Mouse (Mus musculus): ENCODE measurements around the gene Slc30a1.

Gene Slc30a1

DNA sequence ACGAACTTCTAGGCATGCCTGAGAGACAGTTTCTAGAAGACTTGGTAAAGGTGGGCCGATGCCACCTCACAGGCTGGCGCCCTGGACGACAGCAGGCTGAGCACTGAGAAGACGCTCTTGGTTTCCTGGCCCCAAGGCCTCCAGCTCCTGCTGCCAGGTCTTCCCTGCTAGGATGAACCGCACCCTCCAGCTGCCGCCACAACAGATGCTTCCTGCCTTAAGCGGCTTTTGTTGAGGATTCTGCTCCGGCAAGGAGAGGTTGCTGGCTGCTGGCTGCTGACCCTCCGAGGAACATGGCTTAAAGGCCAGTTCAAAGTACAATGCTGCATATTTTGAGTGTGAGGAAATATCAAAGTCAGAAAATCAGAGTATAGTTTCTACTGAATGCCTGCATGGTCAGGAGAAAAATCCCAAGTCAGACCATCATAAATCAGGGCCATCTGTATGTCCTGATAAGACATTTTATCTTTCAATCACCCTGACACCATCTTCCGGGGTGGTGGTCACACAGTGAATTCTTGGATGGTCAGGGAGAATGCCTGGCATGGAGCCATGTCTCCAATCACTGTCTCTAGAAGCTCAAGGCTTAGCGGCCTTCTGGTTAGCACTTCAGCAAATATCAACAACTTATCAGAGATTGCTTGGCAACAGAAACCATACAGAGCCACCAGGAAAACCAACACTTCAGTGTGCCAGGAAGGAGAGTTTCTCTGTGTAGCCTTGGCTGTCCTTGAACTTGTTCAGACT, 9.6 kb upstream of the Slc30a1 start:
- no peak for DNase-seq (ENCODE audit: low spot score in 2 of 2)

DNA sequence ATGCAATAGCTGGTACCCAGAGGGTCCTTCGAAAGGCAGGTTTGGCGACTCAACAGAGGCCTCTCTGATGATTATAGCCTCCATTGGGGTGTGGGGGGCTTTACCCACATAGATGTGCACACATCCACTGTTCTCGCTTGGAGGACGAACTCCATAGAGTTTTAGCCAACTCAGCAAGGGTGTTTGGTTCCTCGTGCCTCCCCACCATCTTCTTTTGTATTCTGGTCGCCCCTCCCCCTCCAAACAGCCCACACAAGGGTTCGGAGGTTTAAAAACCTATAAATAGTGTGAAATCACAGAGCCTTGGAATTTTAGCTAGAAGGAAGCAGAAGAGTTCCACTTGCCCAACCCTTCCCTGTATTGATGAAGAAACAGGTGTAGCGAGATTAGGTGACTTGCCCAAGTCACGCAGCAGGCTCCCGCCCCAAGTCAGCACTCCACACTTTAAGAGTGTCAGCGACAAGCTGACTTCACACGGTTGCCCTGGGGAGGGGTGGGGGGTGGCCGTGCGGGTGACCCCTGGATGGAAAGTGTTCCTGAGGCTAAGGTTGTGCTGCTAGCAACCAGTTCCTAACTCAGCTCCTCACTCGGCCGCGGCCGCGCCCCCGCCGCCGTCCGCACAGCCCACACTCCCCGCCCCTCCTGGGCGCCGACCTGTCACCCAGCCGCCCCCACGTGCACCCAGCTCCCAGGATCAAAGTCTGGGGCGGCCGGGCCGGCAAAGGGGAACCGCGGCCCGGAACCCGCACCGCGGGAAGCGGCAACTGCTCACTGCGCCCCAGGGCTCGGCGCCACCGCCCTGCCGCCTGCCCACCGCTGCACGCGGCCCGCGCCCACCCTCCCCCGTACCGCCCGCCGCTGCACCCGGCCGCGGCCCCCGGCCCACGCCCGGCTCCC, 682 bp upstream of the Slc30a1 start:
- peak; percentile 24 to 44 for DNase-seq (ENCODE audit: low spot score in 2 of 2)

DNA sequence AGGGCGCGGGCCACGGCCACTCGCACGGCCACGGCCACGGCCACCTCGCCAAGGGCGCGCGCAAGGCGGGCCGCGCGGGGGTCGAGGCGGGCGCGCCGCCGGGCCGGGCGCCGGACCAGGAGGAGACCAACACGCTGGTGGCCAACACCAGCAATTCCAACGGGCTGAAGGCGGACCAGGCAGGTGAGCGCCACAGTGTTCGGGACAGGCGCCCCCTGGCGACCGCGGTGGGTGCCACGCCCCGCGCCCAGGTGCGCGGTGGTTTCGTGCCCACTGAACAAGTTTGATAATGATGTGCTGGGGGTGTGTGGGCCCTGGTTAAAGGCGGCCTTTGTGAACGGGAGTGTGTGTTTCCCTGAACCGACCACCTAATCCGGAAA, 854 bp downstream of the Slc30a1 start:
- DNase-seq (ENCODE audit: low spot score in 2 of 2): peak; percentile 67 to 73

DNA sequence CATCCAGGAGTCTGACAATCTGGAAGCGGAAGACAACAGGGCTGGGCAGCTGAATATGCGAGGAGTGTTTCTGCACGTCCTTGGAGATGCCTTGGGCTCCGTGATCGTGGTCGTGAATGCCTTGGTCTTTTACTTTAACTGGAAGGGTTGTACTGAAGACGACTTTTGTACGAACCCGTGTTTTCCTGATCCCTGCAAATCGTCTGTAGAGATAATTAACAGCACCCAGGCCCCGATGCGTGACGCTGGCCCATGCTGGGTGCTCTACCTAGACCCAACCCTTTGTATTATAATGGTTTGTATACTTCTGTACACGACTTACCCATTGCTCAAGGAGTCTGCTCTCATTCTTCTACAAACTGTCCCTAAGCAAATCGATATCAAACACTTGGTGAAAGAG, 2.3 kb downstream of the Slc30a1 start:
- no peak for DNase-seq (ENCODE audit: low spot score in 2 of 2)

DNA sequence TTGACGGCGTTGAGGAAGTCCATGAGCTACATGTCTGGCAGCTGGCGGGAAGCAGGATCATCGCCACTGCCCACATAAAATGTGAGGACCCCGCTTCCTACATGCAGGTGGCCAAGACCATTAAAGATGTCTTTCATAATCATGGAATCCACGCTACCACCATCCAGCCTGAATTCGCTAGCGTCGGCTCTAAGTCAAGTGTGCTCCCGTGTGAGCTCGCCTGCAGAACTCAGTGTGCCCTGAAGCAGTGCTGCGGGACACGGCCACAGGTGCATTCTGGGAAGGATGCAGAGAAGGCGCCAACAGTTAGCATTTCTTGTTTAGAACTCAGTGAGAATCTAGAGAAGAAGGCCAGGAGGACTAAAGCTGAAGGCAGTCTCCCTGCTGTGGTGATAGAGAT, 2.7 kb downstream of the Slc30a1 start:
- no peak for DNase-seq (ENCODE audit: low spot score in 2 of 2)

DNA sequence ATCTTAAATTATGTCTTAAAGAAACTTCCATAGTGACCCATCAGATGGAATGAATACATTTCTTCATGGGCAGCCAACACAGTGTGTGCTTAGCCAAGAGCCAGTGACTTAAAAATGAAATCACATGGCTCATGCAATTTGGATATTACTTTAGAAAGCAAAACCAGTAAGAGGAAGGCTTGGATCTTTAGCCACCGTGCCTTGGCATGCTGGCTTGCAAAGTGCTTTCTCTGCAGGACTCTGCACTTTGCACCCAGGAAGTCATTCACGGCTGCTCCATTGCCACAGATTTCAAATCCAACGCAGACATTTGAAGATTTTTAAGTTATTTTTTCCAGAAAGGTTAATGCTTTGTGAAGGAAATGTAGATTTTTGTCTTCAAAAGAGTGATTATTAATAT, 4.1 kb downstream of the Slc30a1 start:
- no peak for DNase-seq (ENCODE audit: low spot score in 2 of 2)

DNA sequence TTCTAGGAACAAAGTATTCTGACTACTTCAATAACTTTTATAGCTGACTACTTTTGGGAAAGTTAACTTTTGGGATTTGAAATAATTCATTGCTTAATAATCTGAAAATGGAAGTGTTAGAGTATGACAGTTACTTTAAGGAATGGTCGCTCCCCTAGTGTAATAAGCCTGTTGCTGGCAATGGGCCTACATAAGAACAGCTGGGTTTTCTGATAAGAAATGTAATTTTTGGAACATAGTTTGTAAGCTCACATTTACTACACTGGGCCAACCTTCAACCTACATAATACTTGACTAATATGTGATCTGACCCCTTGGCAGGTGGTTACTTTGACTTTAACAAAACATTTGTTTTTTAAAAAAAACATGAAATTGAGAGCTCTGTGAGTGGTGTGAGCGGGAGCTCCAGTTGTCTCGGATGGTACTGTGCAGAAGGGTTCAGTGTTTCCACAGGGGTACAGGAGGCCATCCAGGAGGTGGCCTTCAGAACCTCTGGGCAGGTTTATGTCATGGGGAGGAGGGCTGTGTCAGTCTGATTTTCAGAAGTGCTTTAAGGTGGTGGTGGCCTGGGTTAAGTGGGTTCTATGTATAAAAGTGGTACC, 4.6 kb downstream of the Slc30a1 start:
- DNase-seq (ENCODE audit: low spot score in 2 of 2): no peak

DNA sequence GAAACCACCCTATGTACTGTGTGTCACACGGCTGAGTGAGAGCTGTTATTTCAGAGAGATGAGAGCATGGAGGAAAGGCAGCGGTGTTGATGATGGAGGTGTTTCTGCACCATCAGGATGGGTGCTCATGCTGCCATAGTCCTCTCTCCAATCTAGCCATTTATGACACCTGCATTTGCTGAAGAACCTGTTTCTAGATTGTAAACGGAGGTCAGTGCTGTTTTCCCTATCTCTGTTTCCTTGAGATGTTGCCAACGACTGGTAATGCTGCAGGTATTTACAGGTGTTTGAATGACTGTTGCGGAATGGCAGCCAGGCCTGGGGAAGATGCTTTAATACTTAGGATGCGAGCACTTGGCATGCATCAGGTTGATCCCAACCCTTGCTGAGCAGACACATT, 8.1 kb downstream of the Slc30a1 start:
- no peak for DNase-seq (ENCODE audit: low spot score in 2 of 2)

DNA sequence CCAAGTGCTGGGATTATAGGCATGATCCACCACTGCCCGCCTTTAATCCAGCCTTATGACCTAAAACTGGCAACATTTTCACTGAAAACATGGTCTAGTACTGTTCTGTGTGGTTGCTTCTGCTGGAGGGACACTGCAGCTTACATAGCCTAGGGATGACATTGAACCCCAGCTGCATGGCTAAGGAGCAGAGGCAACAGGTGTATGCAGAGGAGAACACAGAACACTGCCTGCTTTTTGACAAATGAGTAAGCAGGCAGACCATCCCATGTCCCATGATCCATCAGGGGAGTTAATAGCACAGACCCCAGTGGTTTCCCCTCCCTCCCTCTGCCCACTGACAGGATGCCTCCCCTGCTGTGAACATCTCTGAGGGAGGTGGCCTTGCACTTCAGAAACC, 9.0 kb downstream of the Slc30a1 start:
- DNase-seq (ENCODE audit: low spot score in 2 of 2): no peak

DNA sequence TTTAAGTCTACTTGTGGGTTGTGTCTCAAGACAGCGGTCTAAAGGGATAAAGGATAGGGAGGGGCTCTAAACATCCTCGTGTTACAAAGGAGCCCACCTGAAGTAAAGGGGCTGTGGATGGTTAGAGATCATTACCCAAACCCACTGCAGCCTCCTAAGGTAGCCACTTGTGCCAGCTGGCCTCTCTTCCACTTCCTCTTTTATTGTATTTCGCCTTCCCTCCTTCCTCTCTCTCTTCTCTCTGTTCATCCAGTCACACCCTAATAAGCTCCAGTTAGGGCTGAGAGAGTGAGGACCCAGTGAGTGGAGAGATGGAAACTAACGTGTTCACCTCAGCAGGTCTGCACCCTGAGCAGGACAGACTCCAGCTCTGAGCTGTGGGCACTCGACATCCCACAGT, 10.3 kb downstream of the Slc30a1 start:
- no peak for DNase-seq (ENCODE audit: low spot score in 2 of 2)

DNA sequence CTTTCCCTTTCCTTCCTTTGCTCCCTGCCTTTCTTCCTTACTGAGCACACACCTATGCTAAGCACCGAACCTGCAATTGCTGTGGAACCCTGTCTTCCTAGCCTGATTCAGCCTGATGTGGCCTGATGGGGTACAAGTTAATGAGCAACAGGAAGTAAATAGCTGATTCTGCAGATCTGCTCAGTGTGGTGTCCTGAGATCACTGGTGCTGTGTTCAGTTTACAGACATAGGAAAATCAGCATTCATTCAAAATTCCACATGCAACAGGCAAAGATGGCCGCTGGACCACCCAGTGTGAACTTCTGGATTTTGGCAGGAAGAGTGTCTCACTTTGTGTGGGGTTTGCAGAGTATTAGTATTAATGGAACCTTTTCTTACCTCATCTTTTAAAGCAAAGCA, 12.8 kb downstream of the Slc30a1 start:
- no peak for DNase-seq (ENCODE audit: low spot score in 2 of 2)

DNA sequence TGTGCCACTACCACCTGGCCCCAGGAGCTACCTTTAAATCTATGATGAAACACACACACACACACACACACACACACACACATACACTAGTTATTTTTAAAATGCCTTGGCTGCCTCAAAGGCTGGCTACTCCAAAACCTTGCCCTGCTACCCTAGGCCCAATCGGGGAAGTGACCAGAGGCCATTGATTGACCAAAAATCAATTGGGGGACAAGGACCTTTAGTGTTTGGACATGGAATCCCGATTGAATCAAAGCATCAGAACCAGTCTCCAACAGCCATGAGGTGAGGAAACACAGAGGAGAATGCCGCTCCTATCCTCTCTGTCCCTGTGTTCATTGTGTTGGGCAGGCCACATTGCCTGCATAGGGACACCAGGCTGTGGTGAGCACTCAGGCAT, 15.1 kb downstream of the Slc30a1 start:
- DNase-seq (ENCODE audit: low spot score in 2 of 2): no peak

DNA sequence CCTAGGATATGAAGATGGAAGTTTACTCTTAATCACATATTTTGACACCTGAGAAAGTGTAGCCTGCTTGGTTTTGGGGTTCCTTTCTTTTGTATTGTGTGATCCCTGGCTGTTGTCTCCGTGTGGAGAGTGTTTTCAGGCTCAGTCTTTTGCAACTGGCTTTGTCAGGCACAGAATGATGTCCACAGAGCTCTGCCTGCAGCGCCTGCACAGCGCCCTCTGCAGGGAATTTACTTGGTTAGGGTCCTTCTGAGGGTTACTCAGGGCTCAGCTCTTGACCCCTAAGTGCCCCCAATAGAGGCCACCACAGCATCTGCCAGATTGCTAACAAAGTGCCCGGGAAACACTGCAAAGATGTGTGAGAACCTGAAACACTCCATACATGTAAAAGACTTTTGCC, 18.9 kb downstream of the Slc30a1 start:
- no peak for DNase-seq (ENCODE audit: low spot score in 2 of 2)

DNA sequence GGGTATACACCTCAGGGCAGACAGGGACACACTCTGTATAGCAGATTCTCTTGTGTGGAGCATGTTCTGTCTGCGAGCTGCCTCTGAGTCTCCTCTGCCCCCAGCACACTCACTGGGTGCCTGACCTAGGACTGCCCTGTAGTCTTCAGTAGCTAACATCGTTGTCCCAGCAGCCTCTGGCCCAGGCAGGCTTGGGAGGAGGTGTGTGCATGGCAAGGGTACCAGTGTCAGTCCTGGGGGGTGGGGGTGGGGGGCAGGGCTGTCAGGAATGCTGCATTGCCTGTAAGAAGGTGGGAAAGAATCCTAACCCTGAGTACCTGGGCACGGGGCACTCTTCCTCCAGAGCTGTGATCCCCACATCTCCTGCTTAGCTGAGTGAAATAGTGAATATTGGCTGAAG, 20.1 kb downstream of the Slc30a1 start:
- DNase-seq (ENCODE audit: low spot score in 2 of 2): no peak

DNA sequence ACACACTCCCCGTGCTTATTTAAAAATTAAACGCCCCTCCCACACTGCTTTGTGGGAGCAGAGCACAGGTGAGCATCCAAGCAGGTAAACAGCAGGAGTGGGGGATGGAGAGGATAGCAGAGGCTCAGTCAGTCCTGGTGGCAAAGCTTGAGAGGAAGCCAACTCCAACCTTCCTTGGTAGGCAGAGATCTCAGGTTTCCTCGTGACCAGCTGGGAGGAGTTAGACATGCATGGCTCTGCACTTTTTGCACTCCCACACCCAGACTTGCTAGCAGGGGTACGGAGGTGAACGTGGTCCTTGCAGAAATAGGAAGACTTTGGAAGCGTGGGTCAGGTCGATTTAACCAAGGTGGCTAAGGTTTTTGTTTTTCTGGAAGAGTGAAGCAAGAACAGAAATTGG, 21.8 kb downstream of the Slc30a1 start:
- DNase-seq (ENCODE audit: low spot score in 2 of 2): no peak

DNA sequence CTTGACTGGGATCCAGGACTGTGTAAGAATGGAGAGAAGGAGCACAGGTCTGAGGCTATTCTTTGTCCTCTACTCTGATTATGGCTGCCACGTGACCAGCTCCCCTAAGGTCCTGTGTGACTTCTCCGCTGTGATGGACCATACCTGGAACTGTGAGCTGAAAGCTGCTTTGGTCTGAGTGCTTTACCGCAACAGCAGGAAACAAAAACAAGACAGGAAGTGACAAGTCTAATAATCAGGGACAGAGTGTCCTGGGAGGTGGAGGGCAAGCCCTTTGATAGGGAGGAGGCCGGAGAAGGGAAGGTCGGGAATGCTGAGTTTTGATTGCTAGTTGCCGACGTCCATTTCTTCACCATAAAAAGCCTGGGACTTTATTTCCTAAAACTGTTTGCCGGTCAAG, 22.5 kb downstream of the Slc30a1 start:
- DNase-seq (ENCODE audit: low spot score in 2 of 2): no peak

DNA sequence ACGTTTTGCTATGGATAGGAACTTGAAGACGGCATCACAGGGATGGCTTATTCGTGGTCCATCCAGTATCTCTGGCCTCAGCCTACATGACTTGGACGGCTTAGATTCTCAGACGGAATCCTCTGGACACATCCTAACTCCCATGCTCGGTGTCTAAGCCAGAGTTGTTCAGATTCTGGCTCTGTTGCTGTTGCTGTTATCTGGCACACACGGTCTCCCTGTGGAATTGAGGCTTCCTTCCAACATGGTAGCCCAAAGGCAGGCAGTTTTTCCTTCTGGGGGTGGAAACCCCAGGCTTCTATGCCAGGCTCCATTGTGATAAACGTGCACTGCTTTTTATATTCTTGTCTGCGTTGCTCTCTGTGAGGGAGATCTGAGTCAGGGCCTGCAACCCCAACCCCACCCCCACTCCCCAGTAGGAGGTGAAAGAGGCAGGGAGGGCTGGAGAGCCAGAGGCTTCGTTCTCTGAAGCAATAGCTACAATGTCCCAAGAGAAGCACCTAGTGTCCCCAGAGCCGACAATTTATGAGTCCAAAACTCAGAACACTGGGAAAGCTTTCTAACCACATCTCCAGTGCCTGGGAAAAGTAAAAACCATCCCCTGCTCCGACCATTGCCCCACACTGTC, 23.4 kb downstream of the Slc30a1 start:
- DNase-seq (ENCODE audit: low spot score in 2 of 2): no peak

DNA sequence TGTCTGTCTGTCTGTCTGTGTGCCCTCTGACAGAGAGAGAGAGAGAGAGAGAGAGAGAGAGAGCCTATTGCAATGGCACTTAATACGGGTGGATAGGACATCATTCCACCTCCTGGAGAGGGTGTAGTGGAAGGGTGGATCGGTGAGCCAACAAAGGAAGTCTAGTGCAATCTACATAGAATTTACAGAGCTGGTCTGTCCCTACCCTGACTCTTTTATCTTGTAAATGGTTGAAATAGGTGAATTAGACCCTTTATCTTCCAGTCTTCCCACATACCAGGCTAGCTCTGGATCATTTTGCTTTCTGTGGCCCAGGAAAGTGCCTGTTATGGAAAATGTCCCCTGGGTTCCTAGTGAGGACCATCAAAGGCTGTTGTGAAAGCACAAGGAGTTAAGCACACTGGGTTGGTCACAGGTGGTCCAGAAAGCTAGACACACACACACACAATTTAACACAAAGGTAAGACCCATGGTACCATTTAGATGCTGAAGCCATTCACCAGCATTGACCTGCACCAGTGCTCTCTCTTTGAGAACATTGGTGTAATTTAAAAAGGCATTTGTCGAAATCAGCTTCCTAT, 24.0 kb downstream of the Slc30a1 start:
- no peak for DNase-seq (ENCODE audit: low spot score in 2 of 2)

DNA sequence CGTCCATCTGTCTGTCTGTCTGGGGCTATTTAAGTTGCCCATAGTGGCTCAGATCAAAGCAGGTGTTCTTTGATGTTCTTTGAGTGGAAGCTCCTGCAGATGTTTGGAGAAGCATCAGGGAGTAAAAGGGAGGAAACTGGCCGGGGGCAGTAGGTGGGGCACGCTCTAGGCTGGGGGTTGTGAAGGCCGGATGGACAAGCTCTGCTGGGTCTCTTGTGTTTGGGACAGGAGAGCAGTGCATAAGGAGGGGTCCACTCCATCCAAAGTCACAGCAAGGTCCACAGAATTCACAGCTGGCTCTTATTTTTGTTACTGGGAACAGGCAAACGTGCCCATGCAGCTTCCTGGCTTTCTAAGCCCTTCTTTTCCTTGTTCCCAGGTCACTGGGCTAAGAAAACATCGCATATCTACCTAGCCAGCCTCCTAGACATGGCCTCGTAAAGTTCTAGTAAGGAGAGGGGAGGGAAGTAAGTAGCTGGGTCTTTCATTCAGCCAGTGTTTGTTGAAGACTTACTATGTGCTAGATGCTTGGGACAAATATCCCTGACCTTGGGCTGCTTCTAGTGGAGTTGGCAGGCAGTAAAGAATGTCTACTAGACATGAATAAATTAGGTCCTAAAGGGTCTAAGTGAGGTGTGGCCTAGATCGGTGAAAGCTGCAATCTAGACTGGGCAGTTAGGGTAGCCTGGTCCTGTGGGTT, 25.9 kb downstream of the Slc30a1 start:
- no peak for DNase-seq (ENCODE audit: low spot score in 2 of 2)

DNA sequence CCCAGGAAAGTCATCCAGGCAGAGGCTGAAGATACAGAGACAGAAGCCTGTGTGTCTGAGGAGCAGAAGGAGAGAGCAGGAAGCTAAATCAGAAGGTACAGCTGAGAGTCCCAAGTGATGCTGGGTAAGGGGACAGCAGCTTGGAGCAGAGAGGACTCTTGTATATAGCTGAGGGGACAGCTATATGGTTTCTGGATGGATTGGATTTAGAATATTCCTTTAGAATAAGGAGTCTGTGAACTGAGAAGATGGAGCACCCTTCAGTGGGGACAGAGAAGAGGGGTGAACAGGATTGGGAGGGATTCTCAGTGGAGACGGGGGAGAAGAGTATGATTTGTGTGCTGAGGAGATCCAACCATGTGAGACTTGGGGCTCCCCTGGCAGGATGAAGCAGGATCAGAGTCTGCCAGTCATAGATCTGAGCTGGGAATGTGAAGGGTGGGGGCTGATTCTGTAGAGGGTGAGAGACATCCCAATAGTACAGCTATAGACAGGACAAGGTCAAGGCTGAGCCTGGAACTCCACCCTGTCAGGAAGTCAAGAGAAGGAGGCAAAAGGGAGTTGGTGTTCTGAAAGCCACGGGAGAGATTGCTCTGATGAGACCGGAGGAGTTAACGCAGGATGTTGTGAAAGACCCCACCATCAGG, 26.5 kb downstream of the Slc30a1 start:
- DNase-seq (ENCODE audit: low spot score in 2 of 2): no peak

DNA sequence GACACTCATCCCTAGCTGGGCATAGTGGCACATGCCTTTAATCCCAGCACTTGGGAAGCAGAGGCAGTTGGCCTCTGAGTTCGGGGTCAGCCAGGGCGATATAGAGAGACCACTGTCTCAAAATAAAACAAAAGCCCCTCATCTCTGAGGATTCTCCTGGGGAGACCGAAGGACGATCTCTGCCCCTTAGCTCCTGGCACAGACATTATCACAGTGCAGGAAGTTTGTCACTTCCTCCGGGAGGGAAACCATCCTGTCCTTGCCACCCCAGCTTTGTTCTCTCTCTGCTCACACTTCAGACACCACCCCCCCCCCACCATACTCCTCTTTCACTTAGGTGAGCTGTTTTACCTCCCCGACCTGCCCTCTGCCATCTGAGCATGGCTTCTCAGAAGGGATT, 37.1 kb downstream of the Slc30a1 start:
- DNase-seq (ENCODE audit: low spot score in 2 of 2): no peak
